Mouse (Mus musculus): Measurements from ENCODE around the gene Nckap1l. TPM values are rescaled to one million over a fixed set of nuclear protein-coding genes. Genes with fewer than 3 reads are reported as not detected.
"Not testable (repeated sequence)": the region's sequence is repeated elsewhere in the genome, so short reads cannot be mapped to it uniquely, and the experiment has no call there.

Nckap1l gene
- 1 to 10 TPM; 9.0 to 9.2 TPM for total RNA-seq (2021)
- long read RNA-seq, experiment 1, full-length matches to known transcripts: 2 of 7 reads
- long read RNA-seq, experiment 1, partial matches to known transcripts: 4 of 7 reads
- long read RNA-seq, experiment 1, other reads (novel, unspliced or antisense): 1 of 7 reads
- long read RNA-seq, experiment 2, full-length matches to known transcripts: 3 of 10 reads
- long read RNA-seq, experiment 2, partial matches to known transcripts: 5 of 10 reads
- long read RNA-seq, experiment 2, other reads (novel, unspliced or antisense): 2 of 10 reads

GRCm38 (mm10) chr15:103453551-103454218, at the start of gene Nckap1l:
Gene Nckap1l (plus strand): TSS chr15:103453794.
- no peak for DNase-seq (ENCODE audit: low spot score in 2 of 2)

GRCm38 (mm10) chr15:103405586-103405985, 48.0 kb upstream of the Nckap1l start:
- DNase-seq (ENCODE audit: low spot score in 2 of 2): not testable (repeated sequence)

- no peak for DNase-seq (ENCODE audit: low spot score in 2 of 2)
Measured at GRCm38 (mm10) chr15:103427017-103427416, 26.6 kb upstream of the Nckap1l start.

GRCm38 (mm10) chr15:103430241-103430640, 23.4 kb upstream of the Nckap1l start, which contains the start of gene Gtsf1:
Gene Gtsf1 (minus strand): TSS chr15:103430470.
- DNase-seq (ENCODE audit: low spot score in 2 of 2): no peak

GRCm38 (mm10) chr15:103445966-103446365, 7.6 kb upstream of the Nckap1l start:
- not testable (repeated sequence) for DNase-seq (ENCODE audit: low spot score in 2 of 2)

GRCm38 (mm10) chr15:103448369-103448768, 5.2 kb upstream of the Nckap1l start, which contains the start of gene Gtsf2:
Gene Gtsf2 (minus strand): TSS chr15:103448469.
- no peak for DNase-seq (ENCODE audit: low spot score in 2 of 2)

- DNase-seq (ENCODE audit: low spot score in 2 of 2): no peak
Measured at GRCm38 (mm10) chr15:103454449-103454848, 855 bp downstream of the Nckap1l start.

GRCm38 (mm10) chr15:103462539-103463261, 9.1 kb downstream of the Nckap1l start:
- no peak for DNase-seq (ENCODE audit: low spot score in 2 of 2)

- no peak for DNase-seq (ENCODE audit: low spot score in 2 of 2)
Measured at GRCm38 (mm10) chr15:103471488-103472194, 18.0 kb downstream of the Nckap1l start.

- DNase-seq (ENCODE audit: low spot score in 2 of 2): no peak
Measured at GRCm38 (mm10) chr15:103472265-103472664, 18.7 kb downstream of the Nckap1l start.

GRCm38 (mm10) chr15:103473182-103473581, 19.6 kb downstream of the Nckap1l start:
- peak; percentile 24 to 27 for DNase-seq (ENCODE audit: low spot score in 2 of 2)

- no peak for DNase-seq (ENCODE audit: low spot score in 2 of 2)
Measured at GRCm38 (mm10) chr15:103473769-103474168, 20.2 kb downstream of the Nckap1l start.

GRCm38 (mm10) chr15:103479080-103479606, 25.5 kb downstream of the Nckap1l start:
- DNase-seq (ENCODE audit: low spot score in 2 of 2): no peak

GRCm38 (mm10) chr15:103480129-103480528, 26.5 kb downstream of the Nckap1l start:
- no peak for DNase-seq (ENCODE audit: low spot score in 2 of 2)

GRCm38 (mm10) chr15:103482488-103482887, 28.9 kb downstream of the Nckap1l start:
- DNase-seq (ENCODE audit: low spot score in 2 of 2): peak in 1 of 2 experiments; percentile 47

- no peak for DNase-seq (ENCODE audit: low spot score in 2 of 2)
Measured at GRCm38 (mm10) chr15:103484490-103484889, 30.9 kb downstream of the Nckap1l start.

GRCm38 (mm10) chr15:103485106-103485505, 31.5 kb downstream of the Nckap1l start:
- no peak for DNase-seq (ENCODE audit: low spot score in 2 of 2)

GRCm38 (mm10) chr15:103486658-103487057, 33.1 kb downstream of the Nckap1l start:
- no peak for DNase-seq (ENCODE audit: low spot score in 2 of 2)

GRCm38 (mm10) chr15:103488336-103488735, 34.7 kb downstream of the Nckap1l start:
- DNase-seq (ENCODE audit: low spot score in 2 of 2): no peak

- DNase-seq (ENCODE audit: low spot score in 2 of 2): no peak
Measured at GRCm38 (mm10) chr15:103496204-103497140, 42.9 kb downstream of the Nckap1l start.

Measured in left cerebral cortex, adult 18-20 months (tissue).